Mouse (Mus musculus): ENCODE measurements around the gene Krtcap3. TPM values are rescaled to one million over a fixed set of nuclear protein-coding genes. Genes with fewer than 3 reads are reported as not detected.

Gene Krtcap3
- total RNA-seq, 2 experiments from 2014 or later = 2.4 to 3.1 TPM

DNA sequence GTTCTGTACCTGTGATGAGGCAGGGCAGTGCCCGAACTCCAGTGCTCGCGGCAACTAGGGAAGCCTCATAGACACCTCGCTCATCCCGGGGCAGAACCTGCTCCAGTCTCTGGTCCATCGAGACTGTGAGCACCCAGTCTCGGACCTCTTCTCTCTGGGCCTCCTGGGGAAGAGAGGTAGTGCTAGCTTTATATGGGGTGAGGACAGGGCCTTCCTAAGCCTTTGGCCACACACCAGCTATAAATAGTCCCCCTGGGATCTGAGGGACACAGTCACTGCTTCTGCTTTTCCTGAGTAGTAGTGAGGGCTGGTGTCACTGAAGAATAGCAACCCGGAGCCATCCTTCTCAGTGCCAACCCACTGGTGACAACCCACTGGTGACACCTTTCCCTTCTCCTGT lies 2.3 kb downstream of the Krtcap3 start:
- DNase-seq = no peak

DNA sequence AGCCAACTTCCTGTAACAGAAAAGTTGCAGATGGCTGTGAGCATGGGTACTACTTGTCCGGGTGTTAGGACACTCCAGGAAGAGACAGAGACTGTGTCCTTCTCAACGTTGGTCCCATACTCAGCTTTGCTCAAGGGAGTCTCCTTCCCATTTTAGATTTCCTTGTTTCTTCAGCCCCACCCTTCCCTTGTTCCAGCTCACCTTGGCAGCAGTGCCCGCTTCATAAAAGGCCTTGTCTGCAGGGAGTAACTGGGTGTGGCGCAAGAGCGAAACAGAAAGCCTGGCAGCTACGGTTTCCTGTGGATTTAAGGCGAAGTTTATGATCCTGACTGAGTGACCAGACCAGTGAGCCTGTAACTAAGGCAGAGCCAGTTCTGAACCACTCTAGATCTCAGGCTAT lies 3.0 kb downstream of the Krtcap3 start:
- DNase-seq = peak; percentile 27

DNA sequence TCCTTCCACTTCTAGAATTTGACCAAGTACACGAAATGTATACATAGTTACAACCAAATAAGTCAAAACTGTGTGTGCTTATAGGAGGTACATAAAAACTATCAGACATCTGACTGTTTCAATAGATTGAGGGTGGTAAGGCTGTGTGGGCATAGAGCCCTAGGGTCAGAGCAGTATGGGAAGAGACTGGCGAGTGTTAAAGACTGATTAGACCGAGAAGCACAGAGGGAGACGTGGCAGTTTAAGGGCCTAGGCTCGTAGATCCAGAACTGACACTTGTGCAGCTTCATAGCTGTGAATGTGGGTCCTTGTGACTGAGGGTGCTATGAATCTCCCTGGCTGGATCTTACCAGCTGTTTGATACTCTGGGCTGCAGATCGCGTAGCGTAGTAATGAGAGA lies 3.4 kb downstream of the Krtcap3 start:
- DNase-seq = no peak

DNA sequence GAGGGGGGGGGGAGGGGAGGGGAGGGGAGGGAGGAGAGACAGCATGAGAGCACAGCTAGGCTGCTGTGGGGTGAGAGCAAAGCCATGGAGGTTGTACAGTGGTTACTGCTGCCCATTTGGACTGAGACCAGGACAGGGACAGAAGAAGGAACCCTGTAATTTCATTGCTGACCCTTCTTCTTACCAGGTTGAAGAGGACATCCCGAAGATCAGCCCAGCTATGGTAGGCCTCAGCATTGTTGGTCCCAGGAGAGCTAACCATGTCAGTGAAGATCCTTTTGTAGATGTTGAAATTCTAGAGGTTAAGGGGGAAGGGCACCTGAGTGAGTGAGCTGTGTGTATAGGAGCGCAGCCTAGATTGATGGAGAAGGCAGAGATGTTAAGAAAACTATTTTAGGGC lies 3.9 kb downstream of the Krtcap3 start:
- no peak for DNase-seq

DNA sequence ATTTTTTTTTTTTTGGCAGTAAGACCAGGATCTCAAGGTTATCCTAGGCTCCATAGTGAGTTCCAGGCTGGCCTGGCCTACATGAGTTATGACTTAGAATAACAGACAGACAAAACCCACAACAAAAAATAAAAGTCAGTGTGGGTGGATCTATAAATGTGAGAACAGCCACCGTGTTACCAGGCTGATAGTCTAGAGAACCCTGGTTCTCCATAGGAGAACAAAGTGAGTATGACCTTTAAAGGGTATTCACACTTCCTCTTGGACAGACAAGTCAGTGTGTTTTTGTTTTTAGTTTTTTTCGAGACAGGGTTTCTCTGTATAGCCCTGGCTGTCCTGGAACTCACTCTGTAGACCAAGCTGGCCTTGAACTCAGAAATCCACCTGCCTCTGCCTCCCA lies 4.5 kb downstream of the Krtcap3 start:
- DNase-seq = no peak

DNA sequence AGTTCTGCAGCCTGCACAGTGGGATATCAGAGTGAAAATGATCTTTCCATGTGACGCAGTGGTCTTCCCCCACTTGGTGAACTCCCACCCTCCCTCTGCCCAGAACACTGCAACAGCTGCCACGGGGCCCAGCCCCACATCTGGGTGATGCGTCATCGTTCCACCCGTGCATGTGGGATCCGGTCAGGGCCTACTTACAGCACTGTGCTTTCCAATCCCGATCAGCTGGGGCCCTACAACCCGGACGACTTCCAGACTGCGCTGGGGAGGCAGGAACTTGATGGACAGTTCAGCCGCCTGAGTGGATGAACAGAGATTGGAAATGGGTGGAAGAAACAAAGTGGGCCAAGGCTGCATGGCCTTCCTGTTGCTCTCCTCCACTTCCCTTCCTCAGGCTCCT lies 6.1 kb downstream of the Krtcap3 start:
- DNase-seq = no peak

DNA sequence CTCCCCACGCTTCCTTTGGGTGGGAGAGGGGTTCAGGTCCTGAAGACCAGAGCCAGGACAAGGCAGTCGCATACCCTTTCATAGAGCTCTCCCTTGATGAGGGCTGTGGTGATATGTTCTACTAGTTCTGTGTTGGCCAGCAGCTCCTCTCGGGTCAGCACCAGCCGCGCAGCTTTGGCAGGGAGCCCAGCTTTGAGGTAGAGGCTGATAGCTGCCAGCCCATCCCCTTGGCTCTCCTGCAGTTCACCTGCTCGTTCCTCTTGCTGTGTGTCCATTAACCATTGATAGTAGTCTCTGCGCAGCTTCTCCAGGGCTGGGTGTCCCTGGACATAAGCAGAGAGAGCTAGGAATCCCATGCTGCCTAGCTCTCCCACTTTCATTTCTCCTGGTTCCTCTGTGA lies 14.6 kb downstream of the Krtcap3 start:
- peak; percentile 50 for DNase-seq

DNA sequence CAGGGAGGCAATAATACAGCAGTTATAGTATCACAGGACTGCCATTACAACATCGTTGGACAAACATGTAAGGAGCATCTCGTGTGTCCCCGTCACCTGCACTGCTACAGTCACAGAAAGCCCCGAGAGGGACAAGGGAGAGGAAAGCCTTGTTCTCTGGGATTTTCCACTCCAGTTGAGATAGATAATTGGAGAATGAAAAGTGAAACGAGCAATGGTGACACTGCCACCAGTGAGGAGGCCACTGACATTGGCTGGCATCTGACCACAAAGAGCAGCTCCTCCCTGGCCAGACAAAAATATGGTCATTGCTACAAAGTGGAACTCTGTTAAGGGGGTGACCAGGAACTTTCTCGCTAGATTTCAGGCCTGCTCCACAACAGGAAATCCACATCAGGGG lies 16.2 kb downstream of the Krtcap3 start:
- no peak for DNase-seq

DNA sequence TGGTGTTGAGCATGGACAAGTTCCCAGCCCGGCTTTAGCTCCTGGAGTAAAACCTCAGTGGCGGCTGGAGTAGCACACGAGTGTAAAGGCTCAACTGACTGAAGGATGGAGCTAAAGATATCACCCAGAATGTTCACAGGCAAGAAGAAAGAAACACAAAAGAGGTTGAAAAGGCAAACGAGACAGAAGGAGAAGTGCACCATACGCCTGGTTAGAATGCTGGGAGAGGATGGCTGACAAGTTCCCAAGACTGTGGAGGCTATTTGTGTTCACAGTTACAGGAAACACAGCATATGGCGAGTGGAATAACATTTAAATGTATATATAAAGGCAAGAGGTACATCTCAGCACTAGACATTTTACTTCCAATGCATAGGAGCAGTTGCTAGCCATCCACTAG lies 21.5 kb downstream of the Krtcap3 start:
- no peak for DNase-seq

DNA sequence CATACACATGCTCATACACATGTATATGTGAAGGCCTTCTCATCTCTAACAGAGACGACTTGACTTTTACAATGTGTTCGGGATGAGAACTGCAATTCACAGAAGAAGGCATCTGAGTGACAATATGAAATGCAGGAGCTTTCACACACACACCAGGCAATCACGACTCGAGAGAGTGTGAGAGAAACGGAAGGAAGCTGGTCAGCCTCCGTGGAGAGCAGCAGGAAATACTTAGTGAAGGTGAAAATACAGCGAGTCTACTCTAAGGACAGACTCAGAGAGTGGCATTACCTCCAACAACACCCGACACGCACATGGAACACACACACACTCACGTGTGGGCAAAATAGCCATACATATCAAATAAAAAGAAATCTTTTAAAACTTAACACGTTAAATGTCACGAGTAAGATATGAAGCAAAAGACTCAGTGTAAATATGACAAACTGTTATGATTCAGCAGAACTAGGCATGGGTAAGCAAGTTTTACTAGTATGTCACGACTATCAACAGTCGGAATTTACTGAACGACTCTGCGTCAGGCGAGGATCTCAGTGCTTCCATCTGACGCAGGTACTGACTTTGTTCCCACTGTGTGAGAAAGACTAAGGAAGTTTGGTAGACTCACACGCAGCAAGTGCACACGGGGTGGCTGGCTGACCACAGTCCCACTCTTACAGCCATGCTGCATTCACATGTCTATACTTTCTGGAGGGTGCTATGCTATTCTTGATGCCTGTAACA lies 27.9 kb downstream of the Krtcap3 start:
- no peak for DNase-seq

DNA sequence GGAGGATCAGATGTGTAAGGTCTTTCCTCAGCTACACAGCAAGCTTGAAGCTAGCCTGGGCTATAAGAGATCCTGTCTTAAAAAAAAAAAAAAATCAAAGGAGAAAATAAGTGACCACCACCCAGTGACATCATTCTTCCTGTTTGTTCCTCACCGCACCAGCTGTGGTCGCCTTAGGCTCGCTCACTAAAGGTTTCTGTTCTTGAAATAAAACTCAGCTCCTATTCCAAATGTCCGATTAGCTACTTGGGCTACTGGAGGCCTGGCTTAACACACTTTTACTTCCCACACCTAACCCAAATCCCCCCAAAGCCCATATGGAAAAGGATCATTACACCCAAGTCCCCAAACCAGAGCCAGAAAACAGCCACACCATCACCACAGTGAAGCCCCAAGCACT lies 36.7 kb downstream of the Krtcap3 start:
- no peak for DNase-seq

DNA sequence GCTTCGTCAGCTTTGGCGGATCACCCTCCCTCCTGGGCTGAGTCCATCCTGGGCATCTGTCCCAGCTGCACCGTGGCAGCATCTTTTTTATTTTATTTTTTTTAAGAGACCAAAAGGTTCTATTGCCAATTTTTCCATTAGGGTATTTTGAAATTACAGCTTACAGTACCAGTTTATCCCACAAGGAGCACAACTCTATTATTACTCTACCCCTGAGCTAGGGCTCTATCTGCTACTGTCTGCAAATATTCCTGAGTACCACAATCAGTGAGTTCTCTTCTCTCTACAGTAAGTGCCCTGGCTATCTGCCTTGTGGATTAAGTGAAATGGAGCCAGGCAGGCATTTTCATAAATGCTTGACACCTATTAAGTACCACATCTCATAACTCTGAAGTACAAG lies 37.2 kb downstream of the Krtcap3 start:
- no peak for DNase-seq

DNA sequence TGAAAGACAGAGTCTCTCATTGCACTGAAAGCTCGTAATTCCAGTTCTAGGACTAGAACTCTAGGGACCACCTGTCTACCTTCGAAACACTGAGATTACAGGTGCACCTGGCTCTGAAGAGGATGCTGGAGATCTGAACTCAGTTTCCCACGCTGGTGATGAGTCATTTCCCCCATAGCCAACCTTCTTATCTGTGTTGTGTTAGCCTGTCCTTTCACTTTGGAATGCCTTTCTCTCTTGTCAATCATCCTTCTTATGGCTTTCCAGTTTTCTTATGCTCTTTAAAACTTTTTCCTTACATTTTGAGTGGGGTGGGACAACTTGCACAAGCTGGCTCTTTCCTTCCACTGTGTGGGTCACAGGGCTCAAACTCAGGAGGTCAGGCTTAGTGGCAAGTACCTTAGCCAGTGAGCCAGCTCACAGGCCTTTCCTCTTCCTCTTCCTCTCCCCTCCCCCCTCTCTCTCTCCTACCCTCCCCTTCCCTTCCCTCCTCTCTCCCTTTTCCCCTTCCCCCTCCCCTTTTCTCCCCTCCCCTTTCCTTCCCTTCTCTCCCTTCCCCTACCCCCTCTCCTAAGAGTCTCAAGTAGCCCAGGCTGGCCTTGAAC lies 38.2 kb downstream of the Krtcap3 start:
- DNase-seq = no peak

DNA sequence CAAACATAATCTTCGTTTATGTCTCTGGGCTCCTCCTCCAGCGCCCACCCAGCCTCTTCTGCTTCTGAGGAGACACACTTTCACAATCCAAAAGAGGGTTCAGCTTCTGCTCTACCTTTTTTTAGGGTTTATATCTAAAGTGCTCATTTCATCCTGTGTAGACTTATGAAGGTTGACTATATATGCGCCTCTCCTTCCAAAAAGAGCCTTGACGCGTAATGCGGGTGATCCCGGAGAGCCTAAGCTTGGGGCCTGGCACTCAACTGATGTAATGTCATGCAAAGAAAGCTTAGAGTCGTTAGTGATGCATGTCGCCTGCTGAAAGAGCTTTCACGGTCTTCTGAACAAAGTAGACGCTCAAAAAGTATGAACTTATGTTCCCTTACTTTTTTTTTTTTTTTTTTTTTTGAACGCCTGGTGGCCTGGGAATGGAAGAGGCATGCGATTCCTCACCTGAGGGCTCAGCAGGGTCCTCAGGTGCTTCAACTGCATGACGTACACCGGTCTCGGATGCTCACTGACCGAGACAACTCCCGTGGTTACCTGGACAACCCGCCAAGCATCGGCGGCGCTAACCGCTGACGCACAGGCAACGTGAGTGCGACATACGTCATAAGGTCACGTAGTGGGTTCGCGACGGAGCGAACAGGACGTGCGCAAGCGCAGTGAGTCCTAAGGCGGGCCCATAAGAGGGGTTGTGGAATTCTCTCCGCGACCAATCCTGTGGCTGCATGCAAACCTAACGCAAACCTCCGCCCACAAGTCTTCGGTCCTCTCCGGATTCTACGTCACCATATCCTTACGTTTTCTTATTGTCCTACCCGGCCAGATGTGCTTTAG lies 39.2 kb downstream of the Krtcap3 start, which contains the start of gene Ift172:
Gene Ift172, minus strand, starts transcription at position 596 of the 840 bp plus-strand sequence.
- peak; percentile 97 for DNase-seq

DNA sequence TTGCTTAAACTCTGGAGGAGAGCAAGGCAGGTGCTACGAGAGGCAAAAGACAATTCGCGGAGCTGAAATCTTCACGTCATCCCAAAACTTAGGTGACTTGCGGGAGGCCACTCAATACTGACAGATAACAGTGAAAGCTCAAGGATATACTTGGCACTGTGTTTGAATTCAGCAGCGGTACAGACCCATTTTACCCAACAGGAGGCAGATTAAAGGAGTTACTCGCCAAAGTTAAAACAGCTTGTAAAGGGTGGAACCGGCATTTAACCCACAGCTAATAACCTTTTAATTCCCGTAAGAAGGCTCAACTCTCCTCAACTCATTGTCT lies 39.8 kb downstream of the Krtcap3 start:
- DNase-seq = no peak

DNA sequence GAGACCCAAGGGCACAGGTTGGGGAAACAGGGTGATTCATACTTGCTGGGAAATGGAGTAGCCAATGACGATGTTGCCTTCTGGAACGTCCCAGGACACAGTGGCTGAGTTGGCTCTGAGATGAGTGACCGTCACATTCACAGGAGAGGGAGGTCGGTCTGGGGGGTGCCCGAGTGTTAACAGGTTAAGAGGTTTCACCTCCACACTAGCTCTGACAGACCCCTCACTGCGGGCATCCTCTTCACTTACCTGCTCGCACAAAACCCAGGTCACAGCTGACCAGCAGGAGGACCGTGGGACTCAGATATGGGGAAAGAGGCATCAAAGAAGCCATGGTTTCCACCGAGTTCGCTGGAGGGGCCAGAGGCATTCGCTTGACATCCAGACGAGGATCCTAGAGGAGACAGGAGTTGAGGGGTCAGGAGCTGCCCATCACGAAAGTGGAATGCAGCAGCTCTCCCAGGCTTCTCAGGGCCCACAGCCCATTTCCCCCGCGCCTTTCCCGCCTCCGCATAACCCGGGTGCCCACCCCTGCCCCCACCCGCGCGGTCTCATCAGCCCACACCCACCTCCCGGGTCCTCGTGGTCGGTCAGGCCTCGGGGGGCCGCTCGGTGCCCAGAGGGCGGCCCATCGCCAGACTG lies 43.6 kb downstream of the Krtcap3 start:
- peak; percentile 10 for DNase-seq

DNA sequence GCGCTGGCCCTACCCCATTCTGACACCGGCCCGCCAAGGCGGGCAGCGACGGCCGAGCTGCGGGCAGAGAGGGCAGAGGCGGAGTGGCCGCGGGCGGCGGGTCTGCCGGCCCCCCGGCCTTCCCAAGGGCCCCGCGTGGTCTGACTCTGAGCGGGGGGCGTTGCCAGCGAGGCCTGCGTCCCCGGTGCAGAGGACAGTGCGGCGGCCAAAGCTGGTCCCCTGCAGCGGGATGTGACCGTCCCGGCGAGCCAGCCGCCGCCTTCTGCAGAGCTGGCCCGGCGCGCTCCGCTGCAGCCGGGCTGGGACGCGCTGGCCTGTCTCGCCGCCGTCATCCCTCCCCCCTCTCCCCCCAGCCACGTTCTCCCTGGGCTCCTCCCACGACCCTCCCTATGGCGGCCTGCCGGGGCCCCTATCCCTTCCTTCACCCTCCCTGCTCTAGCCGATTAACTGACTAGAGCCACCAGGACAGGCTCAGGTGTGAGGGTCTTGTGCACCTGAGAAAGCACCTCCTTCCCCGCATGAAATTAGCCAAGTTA lies 44.2 kb downstream of the Krtcap3 start, which contains the start of gene Fndc4:
Gene Fndc4, minus strand, starts transcription at position 475 of the 536 bp plus-strand sequence.
- DNase-seq = peak; percentile 43

DNA sequence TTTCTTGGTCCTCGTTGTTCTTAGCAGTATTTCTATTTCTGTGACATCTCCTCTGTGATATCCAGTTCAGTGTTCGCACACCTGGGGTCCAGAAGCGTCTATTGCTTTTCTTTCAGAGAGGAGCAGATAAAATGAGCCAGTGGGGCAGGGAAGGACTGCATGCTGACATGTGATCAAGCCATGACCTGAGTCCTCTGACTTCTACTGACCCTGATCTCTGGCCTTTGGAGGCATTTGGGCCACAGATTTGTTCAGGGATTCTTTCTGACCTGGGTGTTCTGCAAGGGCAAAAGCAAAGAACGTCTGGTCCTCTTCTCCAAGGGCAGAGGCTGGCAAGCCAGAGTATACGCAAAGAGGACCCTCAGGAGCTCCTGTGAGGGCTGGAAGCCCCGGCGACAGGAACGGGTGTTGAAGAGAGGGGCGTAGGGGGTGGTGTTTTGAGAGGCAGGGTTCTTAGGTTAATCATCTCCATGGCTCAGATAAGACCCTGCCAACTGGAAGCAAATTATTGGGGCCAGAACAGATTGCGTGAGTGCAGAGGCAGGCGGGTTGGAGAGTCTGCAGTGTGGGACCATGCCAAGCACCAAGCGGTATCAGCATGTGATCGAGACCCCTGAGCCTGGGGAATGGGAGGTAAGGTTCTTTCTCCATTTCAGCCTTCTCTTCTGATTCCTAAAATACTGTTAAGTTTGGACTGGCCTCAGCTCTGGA lies 45.7 kb downstream of the Krtcap3 start, which contains the start of gene Gckr:
Gene Gckr, plus strand, starts transcription at position 397 of the 711 bp plus-strand sequence.
- no peak for DNase-seq

DNA sequence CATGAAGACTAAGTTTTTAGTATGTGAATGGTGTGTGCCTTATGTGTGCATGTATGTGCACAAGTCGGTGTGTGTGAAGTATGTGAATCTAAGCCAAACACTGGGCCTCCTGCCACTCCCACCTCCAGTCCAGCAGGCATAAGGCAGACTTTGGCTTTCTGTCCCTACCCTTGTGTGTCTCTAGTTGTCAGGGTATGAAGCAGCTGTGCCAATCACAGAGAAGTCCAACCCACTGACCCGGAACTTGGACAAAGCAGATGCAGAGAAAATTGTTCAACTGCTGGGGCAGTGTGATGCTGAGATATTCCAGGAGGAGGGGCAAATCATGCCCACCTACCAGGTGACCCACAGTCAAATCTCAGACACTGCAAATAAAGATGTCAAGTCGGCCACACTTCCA lies 46.5 kb downstream of the Krtcap3 start:
- no peak for DNase-seq

DNA sequence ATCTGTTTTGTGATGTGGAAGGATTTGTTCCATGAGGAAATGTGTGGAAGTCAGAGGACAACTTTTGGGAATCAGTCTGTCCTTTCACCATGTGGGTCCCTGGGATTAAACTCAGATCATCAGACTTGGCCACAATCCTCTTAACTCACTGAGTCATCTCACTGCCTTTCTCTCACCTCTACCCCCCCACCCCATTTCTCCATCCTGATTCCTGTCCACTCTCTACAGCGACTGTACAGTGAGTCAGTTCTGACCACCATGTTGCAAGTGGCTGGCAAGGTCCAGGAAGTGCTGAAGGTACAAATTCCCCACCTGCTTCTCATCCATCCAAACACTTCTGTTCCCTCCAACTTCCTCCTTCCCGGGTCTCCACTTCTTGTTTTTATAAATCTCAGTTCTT lies 47.0 kb downstream of the Krtcap3 start:
- DNase-seq = no peak

DNA sequence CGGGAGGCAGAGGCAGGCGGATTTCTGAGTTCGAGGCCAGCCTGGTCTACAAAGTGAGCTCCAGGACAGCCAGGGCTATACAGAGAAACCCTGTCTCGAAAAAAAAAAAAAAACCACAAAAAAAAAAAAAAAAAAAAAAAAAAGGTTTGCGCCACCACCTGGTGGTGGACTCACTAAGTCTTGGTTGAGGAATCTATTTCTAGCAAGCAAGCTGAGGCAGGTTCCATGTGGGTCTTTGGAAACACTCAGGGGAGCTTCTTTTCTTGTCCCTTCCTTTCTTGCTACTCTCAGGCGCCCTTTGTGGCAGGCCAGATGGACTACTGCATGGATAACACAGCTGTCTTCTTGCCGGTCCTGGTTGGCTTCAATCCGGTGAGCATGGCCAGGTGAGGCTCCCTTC lies 50.4 kb downstream of the Krtcap3 start:
- no peak for DNase-seq
